Mouse (Mus musculus): ENCODE results near the gene 2900026A02Rik.
A peak's percentile ranks its signal among the peaks of the same experiment; 100 is the strongest.

2900026A02Rik gene

GRCm38 (mm10) chr5:113173318-113173717 lies 47.7 kb downstream of the 2900026A02Rik start:
- peak; percentile 78 for DNase-seq (ENCODE audit: low read depth, low spot score)
- no peaks in the 10 kb centered on the region for H3K27me3 ChIP-seq (ENCODE audit: control insufficient read depth, insufficient read depth, low read length, poor library complexity, severe bottlenecking)
- no peaks in the 10 kb centered on the region for H3K36me3 ChIP-seq (ENCODE audit: control insufficient read depth, insufficient read depth, low read length, poor library complexity, severe bottlenecking)

- no peaks in the 10 kb centered on the region for H3K36me3 ChIP-seq (ENCODE audit: control insufficient read depth, insufficient read depth, low read length, poor library complexity, severe bottlenecking)
- no peaks in the 10 kb centered on the region for H3K27me3 ChIP-seq (ENCODE audit: control insufficient read depth, insufficient read depth, low read length, poor library complexity, severe bottlenecking)
- peak; percentile 44 for DNase-seq (ENCODE audit: low read depth, low spot score)
Measured at GRCm38 (mm10) chr5:113171968-113172578, 49.0 kb downstream of the 2900026A02Rik start.

GRCm38 (mm10) chr5:113170064-113170754 lies 50.8 kb downstream of the 2900026A02Rik start:
- peak; percentile 60 for DNase-seq (ENCODE audit: low read depth, low spot score)
- Histone ChIP-seq H3K27me3 (ENCODE audit: control insufficient read depth, insufficient read depth, low read length, poor library complexity, severe bottlenecking) (no peaks in the 10 kb centered on the region; the same call in 1 of the 2 replicates), H3K36me3 (ENCODE audit: control insufficient read depth, insufficient read depth, low read length, poor library complexity, severe bottlenecking) (no peaks in the 10 kb centered on the region)

- peak; percentile 69 for DNase-seq (ENCODE audit: low read depth, low spot score)
- Histone ChIP-seq H3K27me3 (ENCODE audit: control insufficient read depth, insufficient read depth, low read length, poor library complexity, severe bottlenecking) (no peaks in the 10 kb centered on the region; the same call in 1 of the 2 replicates), H3K36me3 (ENCODE audit: control insufficient read depth, insufficient read depth, low read length, poor library complexity, severe bottlenecking) (no peaks in the 10 kb centered on the region)
Measured at GRCm38 (mm10) chr5:113167733-113168132, 53.3 kb downstream of the 2900026A02Rik start.

- H3K27me3 ChIP-seq (ENCODE audit: control insufficient read depth, insufficient read depth, low read length, poor library complexity, severe bottlenecking), result no peaks in the 10 kb centered on the region; the same call in 1 of the 2 replicates
- DNase-seq (ENCODE audit: low read depth, low spot score), result peak; percentile 36
- no peaks in the 10 kb centered on the region for H3K36me3 ChIP-seq (ENCODE audit: control insufficient read depth, insufficient read depth, low read length, poor library complexity, severe bottlenecking)
Measured at GRCm38 (mm10) chr5:113165481-113165880, 55.6 kb downstream of the 2900026A02Rik start.

GRCm38 (mm10) chr5:113164873-113165441 lies 56.1 kb downstream of the 2900026A02Rik start:
- DNase-seq (ENCODE audit: low read depth, low spot score), result peak; percentile 75
- Histone ChIP-seq H3K36me3 (ENCODE audit: control insufficient read depth, insufficient read depth, low read length, poor library complexity, severe bottlenecking) (no peaks in the 10 kb centered on the region), H3K27me3 (ENCODE audit: control insufficient read depth, insufficient read depth, low read length, poor library complexity, severe bottlenecking) (no peaks in the 10 kb centered on the region; the same call in 1 of the 2 replicates)

- peak; percentile 33 for DNase-seq (ENCODE audit: low read depth, low spot score)
- Histone ChIP-seq H3K36me3 (ENCODE audit: control insufficient read depth, insufficient read depth, low read length, poor library complexity, severe bottlenecking) (no peaks in the 10 kb centered on the region), H3K27me3 (ENCODE audit: control insufficient read depth, insufficient read depth, low read length, poor library complexity, severe bottlenecking) (no peaks in the 10 kb centered on the region; the same call in 1 of the 2 replicates)
Measured at GRCm38 (mm10) chr5:113164448-113164847, 56.6 kb downstream of the 2900026A02Rik start.

GRCm38 (mm10) chr5:113163116-113163515 lies 57.9 kb downstream of the 2900026A02Rik start:
- peak; percentile 44 for DNase-seq (ENCODE audit: low read depth, low spot score)
- H3K36me3 ChIP-seq (ENCODE audit: control insufficient read depth, insufficient read depth, low read length, poor library complexity, severe bottlenecking), result no peaks in the 10 kb centered on the region
- no peaks in the 10 kb centered on the region; the same call in 1 of the 2 replicates for H3K27me3 ChIP-seq (ENCODE audit: control insufficient read depth, insufficient read depth, low read length, poor library complexity, severe bottlenecking)

GRCm38 (mm10) chr5:113162699-113163098 lies 58.3 kb downstream of the 2900026A02Rik start:
- H3K27me3 ChIP-seq (ENCODE audit: control insufficient read depth, insufficient read depth, low read length, poor library complexity, severe bottlenecking), result no peaks in the 10 kb centered on the region; the same call in 1 of the 2 replicates
- no peaks in the 10 kb centered on the region for H3K36me3 ChIP-seq (ENCODE audit: control insufficient read depth, insufficient read depth, low read length, poor library complexity, severe bottlenecking)
- DNase-seq (ENCODE audit: low read depth, low spot score), result no peak

GRCm38 (mm10) chr5:113161576-113161975 lies 59.5 kb downstream of the 2900026A02Rik start:
- Histone ChIP-seq H3K36me3 (ENCODE audit: control insufficient read depth, insufficient read depth, low read length, poor library complexity, severe bottlenecking) (no peaks in the 10 kb centered on the region), H3K27me3 (ENCODE audit: control insufficient read depth, insufficient read depth, low read length, poor library complexity, severe bottlenecking) (no peaks in the 10 kb centered on the region; the same call in 1 of the 2 replicates)
- peak; percentile 24 for DNase-seq (ENCODE audit: low read depth, low spot score)

GRCm38 (mm10) chr5:113160320-113160719 lies 60.7 kb downstream of the 2900026A02Rik start:
- no peak for DNase-seq (ENCODE audit: low read depth, low spot score)
- Histone ChIP-seq H3K36me3 (ENCODE audit: control insufficient read depth, insufficient read depth, low read length, poor library complexity, severe bottlenecking) (no peaks in the 10 kb centered on the region), H3K27me3 (ENCODE audit: control insufficient read depth, insufficient read depth, low read length, poor library complexity, severe bottlenecking) (no peaks in the 10 kb centered on the region)

GRCm38 (mm10) chr5:113158759-113159355 lies 62.2 kb downstream of the 2900026A02Rik start:
- no peaks in the 10 kb centered on the region for H3K36me3 ChIP-seq (ENCODE audit: control insufficient read depth, insufficient read depth, low read length, poor library complexity, severe bottlenecking)
- H3K27me3 ChIP-seq (ENCODE audit: control insufficient read depth, insufficient read depth, low read length, poor library complexity, severe bottlenecking), result no peaks in the 10 kb centered on the region
- no peak for DNase-seq (ENCODE audit: low read depth, low spot score)

GRCm38 (mm10) chr5:113157588-113157987 lies 63.4 kb downstream of the 2900026A02Rik start:
- no peak for DNase-seq (ENCODE audit: low read depth, low spot score)
- no peaks in the 10 kb centered on the region for H3K36me3 ChIP-seq (ENCODE audit: control insufficient read depth, insufficient read depth, low read length, poor library complexity, severe bottlenecking)
- no peaks in the 10 kb centered on the region for H3K27me3 ChIP-seq (ENCODE audit: control insufficient read depth, insufficient read depth, low read length, poor library complexity, severe bottlenecking)

- Histone ChIP-seq H3K36me3 (ENCODE audit: control insufficient read depth, insufficient read depth, low read length, poor library complexity, severe bottlenecking) (no peaks in the 10 kb centered on the region), H3K27me3 (ENCODE audit: control insufficient read depth, insufficient read depth, low read length, poor library complexity, severe bottlenecking) (no peaks in the 10 kb centered on the region)
- no peak for DNase-seq (ENCODE audit: low read depth, low spot score)
Measured at GRCm38 (mm10) chr5:113157006-113157405, 64.0 kb downstream of the 2900026A02Rik start.

- DNase-seq (ENCODE audit: low read depth, low spot score), result peak; percentile 82
- Histone ChIP-seq H3K27me3 (ENCODE audit: control insufficient read depth, insufficient read depth, low read length, poor library complexity, severe bottlenecking) (no peaks in the 10 kb centered on the region), H3K36me3 (ENCODE audit: control insufficient read depth, insufficient read depth, low read length, poor library complexity, severe bottlenecking) (no peaks in the 10 kb centered on the region)
Measured at GRCm38 (mm10) chr5:113155133-113155532, 65.9 kb downstream of the 2900026A02Rik start.
